Mouse (Mus musculus): ENCODE measurements around the gene Grik4.

Gene Grik4

DNA sequence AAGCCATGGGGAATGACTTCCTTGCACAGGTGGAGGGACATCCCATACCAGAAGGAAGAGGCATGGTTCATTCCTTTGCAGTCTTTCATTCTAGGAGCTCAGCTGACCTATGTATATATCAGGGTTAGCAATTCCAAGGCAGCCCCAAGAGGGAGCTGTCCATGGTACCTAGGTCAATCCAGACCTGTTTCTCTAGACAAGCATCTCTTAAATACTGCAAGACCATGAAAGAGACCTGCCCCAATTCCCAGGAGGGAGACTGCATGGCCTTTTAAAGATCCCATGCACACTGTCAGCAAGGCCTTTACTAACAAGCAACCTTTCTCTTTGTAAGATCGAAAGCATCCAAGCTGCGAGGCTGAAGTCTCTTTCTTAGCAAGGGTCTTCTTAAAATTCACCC lies 291.5 kb downstream of the Grik4 start:
- DNase-seq: no peak

DNA sequence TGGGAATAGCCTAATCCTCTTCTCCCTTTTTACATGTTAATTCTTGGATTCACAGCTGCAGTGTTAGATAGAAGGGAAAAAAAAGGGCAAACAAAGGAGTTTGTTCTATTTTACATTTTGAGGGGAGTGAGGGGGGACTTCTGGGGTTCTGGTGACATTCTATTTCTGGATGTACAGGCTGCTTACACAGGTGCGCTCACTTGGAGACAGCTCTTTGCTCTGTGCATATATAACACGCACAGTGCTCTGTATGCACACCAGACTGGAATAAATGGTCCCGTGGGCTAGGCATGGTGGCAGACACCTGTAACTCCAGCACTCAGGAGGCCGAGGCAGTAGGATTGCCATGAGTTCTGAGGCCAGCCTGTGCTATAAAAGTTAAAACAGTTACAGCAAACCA lies 292.0 kb downstream of the Grik4 start:
- no peak for DNase-seq

DNA sequence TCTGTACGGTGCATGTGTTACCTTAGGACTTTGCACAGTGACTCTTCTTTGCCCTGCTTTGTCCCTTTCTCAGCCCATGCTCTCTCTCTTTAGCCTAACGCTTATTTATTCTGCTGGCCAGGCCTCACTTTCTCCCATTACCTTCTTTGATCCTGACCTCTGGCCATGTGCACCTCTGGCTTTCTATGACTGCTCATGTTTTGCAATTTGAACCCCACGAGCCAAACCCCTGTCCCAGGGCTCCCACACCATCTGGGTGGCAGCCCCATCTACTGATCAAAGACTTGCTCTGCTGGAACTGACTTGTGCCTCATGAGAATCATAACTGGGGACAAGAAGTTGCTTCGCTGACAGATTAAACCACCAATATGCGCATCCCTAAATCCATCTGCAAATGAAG lies 294.4 kb downstream of the Grik4 start:
- DNase-seq: no peak

DNA sequence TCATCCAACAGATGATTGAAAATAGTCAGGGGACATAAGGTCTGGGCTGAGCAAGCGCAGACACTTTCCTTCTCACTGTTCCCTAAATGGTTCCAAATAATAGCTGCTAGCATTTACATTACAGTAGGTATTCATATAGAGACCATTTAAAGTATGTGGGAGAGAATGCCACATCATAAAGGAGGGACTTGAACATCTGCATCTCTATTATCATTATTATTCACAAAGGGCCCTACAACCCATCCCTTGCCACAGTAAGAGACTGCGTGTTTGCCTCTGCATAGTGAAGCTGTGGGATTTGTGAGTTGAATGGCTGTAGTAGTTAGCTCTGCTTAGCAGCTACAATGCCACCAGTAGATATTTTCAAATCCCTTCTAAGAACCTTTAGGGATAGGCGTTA lies 296.2 kb downstream of the Grik4 start:
- DNase-seq: no peak

DNA sequence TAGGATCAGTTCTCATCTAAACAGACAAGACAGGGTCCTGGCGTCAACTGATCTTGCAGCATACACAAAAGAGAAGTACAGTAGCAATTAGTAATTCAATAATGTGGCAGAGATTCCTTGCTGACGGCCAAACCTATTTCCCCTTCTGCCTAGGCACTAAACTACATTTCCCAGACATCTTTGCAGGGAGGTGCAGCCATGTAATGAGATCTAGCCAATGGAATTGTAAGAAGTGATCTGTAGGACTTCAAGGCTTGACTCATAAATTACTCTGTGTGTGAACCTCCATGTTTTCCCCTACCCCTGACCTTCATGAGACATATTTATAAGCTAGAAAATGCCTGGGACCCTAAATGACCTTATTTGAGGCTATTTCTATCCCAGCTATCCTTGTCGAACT lies 296.7 kb downstream of the Grik4 start:
- no peak for DNase-seq

DNA sequence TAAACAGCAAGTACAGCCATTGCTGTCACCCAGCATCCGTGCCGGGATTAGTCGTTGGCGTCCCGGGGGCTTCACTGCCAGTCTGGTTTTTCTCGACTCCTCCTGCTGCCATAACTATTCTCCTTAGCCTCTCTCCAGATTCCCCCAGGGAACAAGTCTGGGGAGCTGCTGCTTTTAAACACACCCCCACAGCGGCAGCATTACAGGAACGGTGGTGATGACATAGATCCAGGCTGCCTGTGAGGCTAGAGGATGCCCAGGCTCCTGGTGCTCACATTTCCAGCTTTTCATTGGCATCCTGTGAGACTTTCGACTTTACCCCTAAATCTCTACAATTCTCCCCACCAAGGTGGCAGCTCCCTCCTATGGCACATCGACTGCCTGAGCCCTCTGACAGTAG lies 297.5 kb downstream of the Grik4 start:
- DNase-seq: no peak

DNA sequence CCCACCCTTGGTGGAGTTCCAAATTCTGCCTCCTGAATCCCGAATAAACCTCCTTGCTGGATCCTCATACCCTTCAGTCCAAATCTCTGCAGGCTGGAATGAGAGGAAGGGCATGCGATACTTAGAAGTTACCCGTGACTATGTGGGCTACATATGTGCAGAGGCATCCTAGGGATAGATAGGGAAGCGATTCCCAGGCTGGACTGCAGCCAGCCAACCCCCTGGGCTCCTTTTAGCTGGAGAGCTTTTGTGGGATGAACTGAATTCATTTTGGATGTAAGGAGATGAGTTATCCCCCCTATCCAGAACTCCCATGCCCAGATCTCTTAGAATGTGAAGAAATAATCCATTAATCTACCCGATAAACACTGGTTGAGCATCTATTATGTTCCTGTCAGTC lies 299.1 kb downstream of the Grik4 start:
- no peak for DNase-seq

DNA sequence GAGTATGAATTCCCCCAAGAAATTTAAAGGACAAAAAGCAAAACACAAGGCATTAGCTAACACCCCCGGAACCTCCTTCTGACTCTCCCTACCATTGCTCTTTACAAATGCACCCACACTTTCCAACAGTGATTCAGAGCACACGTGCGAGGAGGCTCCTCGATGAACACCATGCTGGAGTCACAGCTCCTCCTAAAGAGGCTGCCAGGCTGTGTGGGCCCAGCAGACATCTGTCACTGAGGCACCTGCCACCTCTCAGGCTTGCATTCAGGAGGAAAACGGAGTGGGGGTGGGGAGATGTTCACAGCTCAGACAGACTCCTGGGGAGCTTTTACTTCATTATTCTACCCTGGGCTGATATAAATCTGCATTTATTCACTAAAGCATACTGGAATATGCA lies 301.5 kb downstream of the Grik4 start:
- DNase-seq: no peak

DNA sequence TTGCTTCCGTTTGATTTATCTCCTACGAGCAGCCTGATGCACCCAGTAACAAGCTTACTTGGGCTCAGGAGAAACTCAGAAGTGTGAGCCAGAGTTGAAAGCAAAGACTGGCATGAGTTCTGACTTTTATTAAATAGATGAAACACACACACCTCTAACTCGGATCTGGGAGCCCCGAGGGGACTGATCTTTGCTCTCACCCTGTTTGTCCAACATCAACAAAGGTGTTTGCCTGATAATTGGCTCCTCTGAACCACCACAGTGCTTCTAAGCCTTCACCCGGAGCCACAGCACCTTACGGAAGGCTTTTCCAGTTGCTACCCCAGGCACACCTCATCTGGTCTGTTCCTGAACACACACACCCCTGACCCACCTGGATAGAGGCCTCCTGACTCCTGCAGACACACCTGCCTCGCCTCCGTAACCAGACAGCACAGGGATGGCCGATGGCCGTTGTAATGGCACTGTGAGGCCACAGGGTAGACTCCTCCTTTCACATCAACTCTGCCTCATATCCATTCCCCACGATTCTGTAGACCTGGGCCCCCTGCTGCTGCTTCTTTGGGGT lies 302.7 kb downstream of the Grik4 start:
- no peak for DNase-seq

DNA sequence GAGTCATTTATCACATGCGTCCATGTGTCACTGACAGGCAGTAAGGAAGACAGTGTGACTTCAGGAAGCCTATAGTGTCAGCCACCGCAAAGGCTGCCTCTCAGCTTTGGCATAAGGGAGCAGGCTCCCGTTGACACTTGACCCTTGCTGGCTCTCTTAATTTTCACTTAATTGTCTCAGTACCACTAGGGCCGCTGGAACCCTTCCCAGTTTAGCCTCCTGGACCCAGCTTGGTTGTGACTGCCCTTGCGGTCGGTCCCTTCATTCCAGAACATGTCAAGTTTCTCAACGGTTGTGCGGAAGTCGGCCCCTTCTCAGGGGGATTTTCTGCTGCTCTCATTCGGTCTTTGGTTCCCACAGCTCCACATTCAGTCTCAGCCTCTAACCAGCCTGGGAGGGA lies 307.8 kb downstream of the Grik4 start:
- no peak for DNase-seq

DNA sequence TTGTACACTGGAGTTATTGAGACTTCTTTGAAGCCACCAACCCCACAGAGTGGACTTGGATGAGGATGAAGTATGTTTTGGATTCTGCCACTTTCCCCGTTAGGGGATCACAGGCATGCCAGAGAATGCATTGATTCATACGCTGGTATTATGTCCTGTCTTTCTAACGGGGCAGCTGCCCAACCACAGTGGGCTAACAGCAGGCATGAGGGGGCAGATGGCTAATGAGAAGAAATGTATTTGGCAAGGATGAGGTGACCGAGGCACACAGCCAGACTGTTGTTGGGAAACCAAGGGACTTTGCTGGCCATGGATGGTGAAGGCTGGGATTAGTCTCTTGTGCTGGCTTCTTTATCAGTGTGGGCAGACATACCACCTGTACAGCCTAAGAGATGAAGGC lies 312.8 kb downstream of the Grik4 start:
- no peak for DNase-seq

DNA sequence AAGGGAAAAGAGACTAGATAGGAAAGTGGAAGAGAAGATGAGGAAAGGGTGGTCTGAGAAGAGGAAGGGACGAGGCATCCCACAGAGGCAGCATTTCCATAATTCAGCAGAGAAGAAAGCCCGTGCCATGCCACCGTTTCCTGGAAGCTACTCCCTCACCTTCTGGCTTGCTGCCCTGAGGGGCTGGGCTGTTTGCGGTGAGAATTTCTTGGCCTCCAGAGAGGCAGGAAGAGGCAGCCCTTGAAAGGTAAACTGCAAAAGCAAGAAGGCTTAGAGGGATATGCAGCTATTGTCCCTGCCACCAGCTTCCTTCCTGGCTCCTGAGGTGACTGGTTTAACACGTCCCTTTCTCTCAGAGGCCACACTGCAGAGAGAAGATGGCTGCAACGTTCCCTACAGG lies 316.7 kb downstream of the Grik4 start:
- DNase-seq: peak in 1 of 2 experiments; percentile 5

DNA sequence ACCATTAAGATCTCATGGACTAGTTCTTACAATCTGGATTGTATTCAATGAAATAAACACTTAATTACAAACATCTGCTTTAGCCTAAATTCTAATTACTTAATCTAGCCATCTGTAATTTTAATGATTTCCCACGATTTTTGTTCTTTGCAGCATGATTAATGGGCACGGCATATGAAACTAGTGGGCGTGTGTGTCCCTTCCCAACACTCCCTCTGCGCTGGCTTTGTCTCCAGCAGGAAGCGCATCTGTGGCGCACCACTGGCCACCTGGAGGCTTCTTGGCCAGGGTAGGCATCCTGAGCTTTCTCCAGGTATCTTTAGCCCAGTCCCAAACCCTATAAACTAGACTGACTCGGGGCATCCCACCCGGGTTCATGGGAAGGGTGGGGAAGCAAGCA lies 317.1 kb downstream of the Grik4 start:
- DNase-seq: no peak

DNA sequence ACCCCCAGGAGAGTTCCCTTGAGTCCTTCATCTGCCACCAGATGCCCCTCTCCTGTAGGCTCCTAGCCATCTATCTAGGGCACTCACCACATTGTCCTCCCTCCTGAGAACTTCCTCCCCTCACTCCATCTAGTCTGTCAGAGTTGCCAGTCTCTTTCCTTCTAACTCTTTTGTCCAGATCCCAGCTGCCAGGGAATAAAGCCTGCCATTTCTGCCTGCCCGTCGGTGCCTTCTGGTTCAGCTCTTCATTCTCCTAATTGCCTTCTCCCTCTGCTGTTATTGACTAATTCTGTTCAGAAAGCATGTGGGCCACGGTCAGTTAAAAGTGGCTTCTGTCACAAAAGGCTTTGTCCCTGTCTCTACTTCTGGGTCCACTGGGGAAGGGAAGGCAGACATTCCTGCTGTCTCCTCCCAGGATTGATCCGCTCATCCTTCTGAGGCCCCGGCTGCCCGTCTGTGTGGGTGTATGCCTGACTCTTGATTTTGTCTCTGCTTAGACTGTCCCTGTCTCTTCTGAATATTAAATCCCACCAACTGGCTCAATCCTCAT lies 318.0 kb downstream of the Grik4 start:
- DNase-seq: no peak

DNA sequence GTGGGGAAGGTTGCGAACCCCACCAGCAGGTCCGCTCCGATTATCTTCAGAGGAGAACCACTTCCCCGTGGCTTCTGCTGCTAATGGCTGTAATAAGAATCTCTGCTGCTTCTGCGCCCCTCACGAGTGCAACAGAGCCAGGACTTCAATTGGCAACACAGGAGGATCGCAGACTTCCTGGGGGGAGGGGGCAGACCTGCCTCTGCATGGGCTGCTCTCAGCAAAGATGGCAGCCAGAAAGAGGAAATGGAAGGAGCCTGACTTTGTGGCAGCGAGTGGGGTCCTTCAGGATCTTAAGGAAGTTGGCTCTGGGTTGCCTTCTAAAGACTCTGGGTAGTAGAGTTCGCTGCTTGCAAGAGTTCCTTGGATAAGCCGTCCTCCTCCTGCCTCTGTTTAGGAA lies 329.9 kb downstream of the Grik4 start:
- DNase-seq: no peak

DNA sequence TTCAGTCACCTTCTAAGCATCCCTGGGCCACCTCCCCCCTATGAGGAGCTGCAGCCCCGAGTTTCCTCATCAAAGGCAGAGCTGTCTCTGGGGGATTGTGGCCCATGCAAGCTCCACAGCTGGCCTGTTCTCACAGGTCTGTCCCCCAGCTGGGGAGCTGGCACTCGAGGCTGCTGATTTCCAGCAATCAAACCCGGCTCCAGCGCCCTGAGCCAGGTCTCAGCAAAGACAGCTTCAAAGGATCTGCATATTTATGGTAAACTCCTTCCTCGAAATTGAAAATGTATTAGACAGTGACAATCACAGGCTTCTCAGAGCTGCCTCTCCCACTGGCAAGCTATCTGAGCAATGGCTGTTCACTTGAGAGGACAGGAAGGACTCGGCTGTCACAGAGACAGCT lies 330.5 kb downstream of the Grik4 start:
- no peak for DNase-seq

DNA sequence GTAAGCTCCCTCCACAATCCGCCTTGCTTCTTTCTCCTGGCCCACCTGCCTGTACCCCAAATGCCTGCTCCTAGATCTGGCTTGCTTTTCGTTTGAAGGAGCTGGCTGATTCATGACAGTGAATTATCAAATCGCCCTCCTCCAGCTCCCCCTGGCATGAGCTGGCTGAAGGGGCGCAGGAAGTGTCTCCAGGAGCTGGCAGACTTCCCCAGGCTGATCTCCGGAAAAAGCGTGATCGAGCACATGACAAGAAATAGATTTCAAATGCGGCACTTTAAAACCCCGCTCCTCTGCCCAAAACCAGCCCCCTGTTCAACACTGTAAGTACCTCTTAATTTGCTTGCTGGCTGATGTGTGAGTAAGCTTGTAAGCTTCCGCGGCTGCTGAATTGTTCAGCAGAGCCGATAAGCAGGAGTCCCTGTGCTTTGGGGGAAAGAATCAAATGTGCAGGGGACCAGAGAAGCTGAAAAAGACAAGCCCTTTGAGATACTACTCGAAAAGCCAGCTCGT lies 331.8 kb downstream of the Grik4 start:
- DNase-seq: no peak

DNA sequence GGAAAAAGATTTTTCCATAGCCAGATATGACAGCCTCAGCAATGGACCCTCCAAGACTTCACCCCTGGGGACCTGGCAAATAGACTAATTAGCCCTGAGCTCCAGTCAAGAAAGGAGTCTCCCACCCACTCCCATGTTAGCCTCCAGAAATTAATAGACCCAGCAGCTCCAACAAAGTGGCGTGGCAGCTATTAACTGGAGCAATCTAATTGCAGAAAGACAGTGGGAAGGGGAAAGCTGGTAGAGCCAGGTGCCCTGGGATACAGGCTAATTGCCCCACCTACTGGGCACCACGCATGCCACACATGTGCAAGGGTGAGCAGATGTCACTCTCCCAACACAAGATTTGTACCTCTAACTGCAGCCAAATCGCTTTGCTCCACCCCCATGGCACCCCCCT lies 342.8 kb downstream of the Grik4 start:
- DNase-seq: no peak

DNA sequence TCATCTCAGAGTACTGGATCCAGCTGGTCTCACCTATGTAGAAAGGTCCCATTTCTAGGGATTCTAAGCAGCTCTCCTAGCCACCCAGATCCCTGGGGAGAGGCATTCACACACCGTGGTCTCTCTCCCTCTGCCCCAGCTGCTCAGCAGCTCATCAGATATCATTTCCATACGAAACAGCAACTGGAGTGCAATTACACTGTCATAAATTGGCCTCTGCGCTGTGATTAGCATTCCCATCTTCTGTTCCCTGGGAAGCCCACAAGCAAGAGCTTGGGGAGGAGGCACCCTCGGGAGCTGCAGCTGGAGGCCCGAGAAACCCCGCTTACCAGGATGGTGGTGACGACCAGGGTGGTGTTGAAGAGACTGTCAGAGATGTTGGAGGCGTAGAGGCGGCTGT lies 346.8 kb downstream of the Grik4 start:
- no peak for DNase-seq

DNA sequence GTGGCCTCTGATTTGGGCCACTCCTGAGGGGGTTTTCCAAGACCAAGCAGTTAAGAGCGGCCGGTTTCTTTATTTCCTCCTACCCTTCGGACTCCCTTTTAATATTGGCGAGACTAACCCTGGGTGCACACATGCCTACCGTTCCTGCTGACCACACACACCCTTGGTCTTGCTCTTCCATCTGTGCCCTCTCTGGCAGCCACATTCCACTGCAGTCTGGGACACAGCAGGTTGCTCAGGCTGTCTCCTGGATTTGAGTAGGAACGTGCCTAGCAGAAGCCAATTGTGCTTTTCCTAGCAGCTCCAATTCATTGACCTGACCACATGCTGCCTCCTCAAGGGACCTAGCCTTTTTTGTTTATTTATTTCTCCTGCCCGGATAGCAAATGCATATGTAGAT lies 365.8 kb downstream of the Grik4 start:
- DNase-seq: no peak

DNA sequence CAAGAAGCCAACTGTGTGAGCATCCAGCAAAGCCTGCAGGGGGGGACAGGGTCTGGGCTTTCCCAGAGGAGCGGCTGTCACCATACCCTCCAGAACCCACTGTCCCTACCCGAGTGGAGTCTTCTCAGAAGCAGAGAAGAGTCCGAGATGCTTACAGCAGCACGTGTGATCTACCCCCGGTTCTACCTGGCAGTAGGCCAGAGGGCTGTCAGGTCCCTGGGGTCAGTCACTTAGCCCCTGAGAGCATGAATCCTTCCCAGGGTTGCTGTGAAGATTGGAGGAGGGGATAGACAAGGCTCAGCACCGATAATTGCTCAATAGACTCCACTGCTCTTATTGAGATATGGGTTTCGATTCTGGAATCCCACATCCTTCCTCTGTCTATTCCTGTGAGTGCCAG lies 366.2 kb downstream of the Grik4 start:
- no peak for DNase-seq

DNA sequence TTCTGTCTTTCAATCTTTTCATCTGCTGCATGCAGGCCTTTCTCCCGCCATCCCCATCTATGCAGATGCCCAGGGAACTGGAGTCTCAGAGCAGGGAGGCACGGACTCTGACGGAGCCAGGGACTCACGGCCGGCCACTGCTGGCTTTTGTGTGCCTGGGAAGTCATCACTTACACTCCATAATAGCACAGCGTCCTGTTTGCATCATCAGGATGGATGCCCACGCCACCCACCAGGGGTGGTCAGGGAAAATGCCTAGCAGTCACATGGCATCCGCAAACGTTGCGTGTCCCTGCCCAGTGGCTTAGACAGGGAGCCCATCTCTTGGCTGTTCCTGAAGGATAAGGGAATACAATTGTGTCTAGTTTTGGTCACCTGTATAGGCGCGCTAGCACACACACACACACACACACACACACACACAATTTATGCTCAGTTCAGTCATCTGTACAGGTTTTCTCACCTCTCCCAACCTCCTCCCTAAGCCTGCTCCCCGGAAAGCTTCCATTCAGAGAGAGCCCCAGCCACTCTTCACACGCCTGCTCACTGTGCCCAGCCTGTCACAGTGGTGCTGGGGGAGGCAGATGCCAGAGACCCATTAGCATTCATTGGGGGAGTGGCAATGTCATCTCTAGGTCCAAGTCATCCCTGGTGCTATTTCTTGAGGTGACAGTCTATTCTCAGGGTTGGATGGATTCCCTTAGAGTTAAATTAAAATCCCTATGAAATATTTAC lies 370.5 kb downstream of the Grik4 start:
- no peak for DNase-seq

DNA sequence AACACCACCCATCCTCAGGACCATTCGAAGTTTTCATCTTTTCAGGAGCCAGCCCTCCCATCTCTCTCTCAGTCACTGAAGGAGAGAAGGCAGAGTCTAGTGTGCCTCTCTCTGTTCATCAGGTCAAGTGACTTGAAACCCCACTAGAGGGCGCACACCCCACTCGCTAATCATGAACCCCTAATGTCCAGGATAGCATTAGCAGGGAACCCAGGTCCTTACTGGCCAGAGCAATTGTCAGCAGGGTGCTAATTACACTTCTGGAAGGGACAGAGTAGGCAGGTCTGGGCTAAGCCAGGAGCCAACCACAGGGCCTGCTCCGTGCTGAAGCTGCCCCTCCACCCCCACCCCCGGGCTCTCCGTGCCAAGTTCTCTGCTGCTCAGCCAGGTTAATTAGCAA lies 371.1 kb downstream of the Grik4 start:
- DNase-seq: peak in 1 of 2 experiments; percentile 5

DNA sequence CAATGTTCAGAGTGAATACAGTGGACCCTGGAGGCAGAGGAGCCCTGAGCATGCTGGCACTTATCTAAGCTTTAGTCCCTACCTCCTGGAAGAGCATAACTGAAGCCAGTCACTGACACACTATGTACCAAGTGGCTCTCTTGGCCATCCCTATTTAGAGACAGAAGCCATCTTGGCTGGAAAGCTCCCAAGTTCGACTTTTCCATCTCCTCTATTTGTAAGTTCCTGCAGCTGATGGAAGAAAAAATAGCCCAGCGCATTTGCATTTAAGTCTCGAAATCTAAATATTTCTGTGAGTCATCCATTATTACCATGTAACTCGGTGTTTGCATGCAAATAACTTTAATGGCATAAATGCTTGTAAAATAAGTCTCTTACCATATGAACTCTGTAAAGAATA lies 378.4 kb downstream of the Grik4 start:
- no peak for DNase-seq

DNA sequence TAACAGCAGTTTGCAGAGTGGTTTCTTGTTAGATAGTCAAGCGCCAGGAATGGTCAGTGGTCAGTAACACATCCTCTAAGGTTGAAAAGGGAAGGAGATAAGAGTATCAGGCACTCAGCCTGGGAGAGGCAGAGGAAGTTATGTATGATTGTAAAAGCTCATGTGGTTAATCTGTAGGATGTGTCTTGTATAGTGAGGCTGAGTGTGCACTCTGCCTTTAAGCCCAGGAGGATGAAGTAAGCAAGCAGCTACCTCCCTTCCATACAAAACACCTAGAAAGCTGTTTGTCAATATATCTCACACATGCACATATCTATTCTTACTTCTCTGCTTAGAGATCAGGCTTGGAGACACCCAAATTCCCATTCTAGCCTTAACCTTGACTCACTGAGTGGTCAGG lies 389.1 kb downstream of the Grik4 start:
- no peak for DNase-seq

Data from thymus, adult 18-20 months (tissue).